Mouse (Mus musculus): ENCODE measurements at regions not wholly inside any gene's neighbourhood (a gene's known extent, or its start where the extent isn't known, plus 50 kb on each side); places are given as distances from the start of the nearest gene placed in this dataset.
"Not testable (repeated sequence)": the region's sequence is repeated elsewhere in the genome, so short reads cannot be mapped to it uniquely, and the experiment has no call there.

GRCm38 (mm10) chr2:18453426-18453825, 60.8 kb upstream of the Dnajc1 start:
- not testable (repeated sequence) for DNase-seq (ENCODE audit: low spot score)

GRCm38 (mm10) chr2:18445809-18446208, 53.2 kb upstream of the Dnajc1 start:
- no peak for DNase-seq (ENCODE audit: low spot score)
